Mouse (Mus musculus) lung, embryonic 15.5 days (tissue): Measurements from ENCODE around the gene Acsl5. TPM values are rescaled to one million over a fixed set of nuclear protein-coding genes. Genes with fewer than 3 reads are reported as not detected.

Experiments used
- ATAC-seq: fragments of 200-750 bp; cut with Nextera tagmentation; 2 replicates; pipeline ENCODE4 v1.8.0; 2017; ENCODE audit warnings: moderate number of reproducible peaks, borderline replicate concordance; ENCODE audit not compliant: low FRiP score, low TSS enrichment; ENCODE audit errors: extremely low read depth
- H3K27ac ChIP-seq: fragments of 300-500 bp; sonication (generic); 2 replicates; pipeline ENCODE4 v1.5.1; 2015; ENCODE audit warnings: moderate library complexity, mild to moderate bottlenecking, inconsistent platforms
- H3K27me3 ChIP-seq: fragments of 300-500 bp; sonication (generic); 2 replicates; pipeline ENCODE4 v1.6.1; 2015; ENCODE audit warnings: inconsistent platforms
- H3K36me3 ChIP-seq: fragments of 300-500 bp; sonication (generic); 2 replicates; pipeline ENCODE4 v1.6.1; 2015; ENCODE audit warnings: inconsistent platforms
- H3K4me1 ChIP-seq: fragments of 300-500 bp; sonication (generic); 2 replicates; pipeline ENCODE4 v1.6.1; 2015; ENCODE audit warnings: inconsistent platforms
- H3K4me2 ChIP-seq: fragments of 300-500 bp; sonication (generic); 2 replicates; pipeline ENCODE4 v1.6.1; 2015; ENCODE audit warnings: inconsistent platforms, mild to moderate bottlenecking, moderate library complexity
- H3K4me3 ChIP-seq: fragments of 300-500 bp; sonication (generic); 2 replicates; pipeline ENCODE4 v1.5.1; 2015; ENCODE audit warnings: mild to moderate bottlenecking, inconsistent platforms
- H3K9ac ChIP-seq: fragments of 300-500 bp; sonication (generic); 2 replicates; pipeline ENCODE4 v1.6.1; 2015; ENCODE audit warnings: inconsistent platforms
- H3K9me3 ChIP-seq: fragments of 300-500 bp; sonication (generic); 2 replicates; pipeline ENCODE4 v1.6.1; 2016; ENCODE audit warnings: inconsistent platforms
- WGBS: fragments of 180-500 bp; shearing (Covaris S2); methylation state at CpG from one replicate; pipeline ENCODE4 v1.1.7; 2015; 5-methylcytosine and 5-hydroxymethylcytosine counted together
- polyA plus RNA-seq: library from polyadenylated mRNA; unstranded; fragments of >200 nt; fragmentation: Nextera tagmentation; extraction: Ambion mirVana; gene quantifications from 2 replicates; pipeline ENCODE4 v1.2.1, GENCODE M21; 2015

Acsl5 gene
- polyA plus RNA-seq, 1 experiment from 2014 or later = 83.7 TPM

GRCm38 (mm10) chr19:55244791-55245231 is 6.9 kb upstream of the Acsl5 start:
- no peak overlapping the region for H3K4me3 ChIP-seq
- no peaks in the 10 kb centered on the region for H3K27me3 ChIP-seq
- peak overlapping the region; percentile 74 for H3K27ac ChIP-seq
- H3K4me2 ChIP-seq = peak overlapping the region; percentile 24; the same call in 1 of the 2 replicates
- peak; percentile 86 for ATAC-seq
- H3K4me1 ChIP-seq = peaks cover 29% of the 10 kb centered on the region
- H3K9me3 ChIP-seq = no peaks in the 10 kb centered on the region
- whole genome bisulfite sequencing = 7% methylated on average over 7 of the region's 7 CpGs
- no peaks in the 10 kb centered on the region for H3K36me3 ChIP-seq
- no peak overlapping the region for H3K9ac ChIP-seq

DNA sequence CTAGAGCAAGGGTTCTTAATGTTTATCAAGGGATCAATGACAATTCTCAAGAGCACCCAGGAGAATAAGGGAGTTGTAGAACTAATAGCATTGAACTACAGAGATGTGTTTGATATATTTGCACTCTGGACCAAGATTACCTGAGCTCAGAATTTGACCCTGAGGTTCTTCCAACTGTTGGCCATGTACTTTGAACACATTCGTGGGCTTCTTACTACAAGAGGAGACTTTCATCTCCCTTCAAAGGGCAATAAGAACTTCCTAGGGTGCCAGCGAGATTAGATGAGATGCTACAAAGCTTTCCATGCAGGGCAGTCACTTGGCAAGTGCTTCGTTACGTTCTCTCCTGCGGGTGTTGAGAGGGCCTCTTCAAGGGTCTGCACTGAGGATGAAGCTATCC is 4.2 kb upstream of the Acsl5 start:
- no peak overlapping the region for H3K9ac ChIP-seq
- WGBS = 65% methylated on average over 5 of the region's 5 CpGs
- no peak for ATAC-seq

GRCm38 (mm10) chr19:55247991-55248520 is 3.7 kb upstream of the Acsl5 start:
- WGBS = 33% methylated on average over 9 of the region's 9 CpGs
- Histone ChIP-seq H3K4me1 (peaks cover 29% of the 10 kb centered on the region), H3K9me3 (no peaks in the 10 kb centered on the region), H3K27ac (no peak overlapping the region; the same call in 1 of the 2 replicates), H3K4me3 (no peak overlapping the region), H3K36me3 (no peaks in the 10 kb centered on the region), H3K27me3 (no peaks in the 10 kb centered on the region), H3K4me2 (no peak overlapping the region), H3K9ac (no peak overlapping the region)
- ATAC-seq = no peak

More for the DNA sequence above, 4.2 kb upstream of the Acsl5 start:
- Histone ChIP-seq H3K36me3 (no peaks in the 10 kb centered on the region), H3K4me1 (peaks cover 29% of the 10 kb centered on the region), H3K4me3 (no peak overlapping the region), H3K27ac (no peak overlapping the region), H3K27me3 (no peaks in the 10 kb centered on the region), H3K9me3 (no peaks in the 10 kb centered on the region), H3K4me2 (no peak overlapping the region)

DNA sequence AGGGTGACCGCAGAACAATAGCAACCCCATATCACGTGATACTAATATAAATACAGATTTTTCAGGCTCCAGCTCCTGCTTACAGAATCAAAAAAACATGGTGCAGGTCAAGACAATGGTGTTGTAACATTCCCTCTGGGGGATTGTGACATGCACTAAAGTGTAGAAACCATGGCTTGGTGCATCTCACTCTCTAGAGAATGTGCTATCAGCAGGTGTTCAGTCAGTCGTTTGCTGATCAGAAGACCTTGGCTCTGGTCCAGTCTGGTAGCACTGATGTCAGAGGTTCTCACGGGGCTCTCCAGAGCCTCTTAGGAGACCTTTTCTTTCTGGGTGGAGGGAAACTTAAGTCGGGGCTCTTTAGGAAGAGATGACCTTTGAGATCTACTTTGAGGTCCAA is 1.3 kb upstream of the Acsl5 start:
- H3K4me3 ChIP-seq = no peak overlapping the region
- peaks cover 19% of the 10 kb centered on the region for H3K4me1 ChIP-seq
- H3K9me3 ChIP-seq = no peaks in the 10 kb centered on the region
- no peak overlapping the region for H3K4me2 ChIP-seq
- H3K9ac ChIP-seq = no peak overlapping the region
- no peak overlapping the region for H3K27ac ChIP-seq
- 64% methylated on average over 5 of the region's 5 CpGs for WGBS
- no peak for ATAC-seq
- no peaks in the 10 kb centered on the region for H3K27me3 ChIP-seq
- H3K36me3 ChIP-seq = no peaks in the 10 kb centered on the region

DNA sequence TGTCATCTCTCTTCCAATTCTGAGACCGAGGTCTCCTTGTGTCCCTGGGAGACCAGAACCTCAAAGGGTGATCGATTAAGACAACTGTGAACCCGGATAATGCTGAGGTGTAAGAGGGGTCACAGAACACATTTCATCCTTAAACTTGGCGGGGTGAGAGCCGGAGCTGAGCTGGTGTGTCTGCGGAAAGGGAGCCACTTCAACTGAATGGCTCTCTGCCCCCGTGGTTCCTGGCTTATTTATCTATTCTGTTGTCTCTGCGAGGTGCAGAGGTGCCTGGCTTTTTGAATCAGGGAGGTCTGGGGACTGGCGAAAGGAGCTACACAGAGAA is 1.5 kb downstream of the Acsl5 start:
- Histone ChIP-seq H3K9ac (peak overlapping the region; percentile 72), H3K27ac (peak overlapping the region; percentile 97), H3K4me2 (peak overlapping the region; percentile 87), H3K9me3 (no peaks in the 10 kb centered on the region), H3K4me1 (peaks cover 27% of the 10 kb centered on the region), H3K4me3 (peak overlapping the region; percentile 68), H3K27me3 (no peaks in the 10 kb centered on the region), H3K36me3 (no peaks in the 10 kb centered on the region)
- no peak for ATAC-seq
- WGBS = 0% methylated on average over 9 of the region's 9 CpGs

GRCm38 (mm10) chr19:55253570-55254441 is 2.1 kb downstream of the Acsl5 start:
- Histone ChIP-seq H3K4me1 (peaks cover 25% of the 10 kb centered on the region), H3K27me3 (no peaks in the 10 kb centered on the region), H3K27ac (peak overlapping the region; percentile 97), H3K9me3 (no peaks in the 10 kb centered on the region), H3K4me3 (peak overlapping the region; percentile 68), H3K36me3 (no peaks in the 10 kb centered on the region), H3K4me2 (peak overlapping the region; percentile 87), H3K9ac (peak overlapping the region; percentile 72)
- ATAC-seq = peak; percentile 74
- under 1% methylated on average over 32 of the region's 32 CpGs for WGBS

GRCm38 (mm10) chr19:55254513-55255016 is 2.8 kb downstream of the Acsl5 start:
- Histone ChIP-seq H3K4me1 (peaks cover 30% of the 10 kb centered on the region), H3K36me3 (no peaks in the 10 kb centered on the region), H3K27ac (peak overlapping the region; percentile 97), H3K9ac (peak overlapping the region; percentile 72), H3K4me2 (peak overlapping the region; percentile 87), H3K27me3 (no peaks in the 10 kb centered on the region), H3K9me3 (no peaks in the 10 kb centered on the region), H3K4me3 (peak overlapping the region; percentile 68)
- peak; percentile 66; the same call in 1 of the 2 replicates for ATAC-seq
- 14% methylated on average over 5 of the region's 5 CpGs for WGBS

- no peaks in the 10 kb centered on the region for H3K36me3 ChIP-seq
- peaks cover 36% of the 10 kb centered on the region for H3K4me1 ChIP-seq
- no peak overlapping the region for H3K9ac ChIP-seq
- no peaks in the 10 kb centered on the region for H3K27me3 ChIP-seq
- 42% methylated on average over 9 of the region's 9 CpGs for WGBS
- H3K27ac ChIP-seq = peak overlapping the region; percentile 55
- ATAC-seq = no peak
- peak overlapping the region; percentile 24; the same call in 1 of the 2 replicates for H3K4me2 ChIP-seq
- H3K9me3 ChIP-seq = no peaks in the 10 kb centered on the region
- no peak overlapping the region for H3K4me3 ChIP-seq
Observed at GRCm38 (mm10) chr19:55256156-55256555, 4.4 kb downstream of the Acsl5 start.

DNA sequence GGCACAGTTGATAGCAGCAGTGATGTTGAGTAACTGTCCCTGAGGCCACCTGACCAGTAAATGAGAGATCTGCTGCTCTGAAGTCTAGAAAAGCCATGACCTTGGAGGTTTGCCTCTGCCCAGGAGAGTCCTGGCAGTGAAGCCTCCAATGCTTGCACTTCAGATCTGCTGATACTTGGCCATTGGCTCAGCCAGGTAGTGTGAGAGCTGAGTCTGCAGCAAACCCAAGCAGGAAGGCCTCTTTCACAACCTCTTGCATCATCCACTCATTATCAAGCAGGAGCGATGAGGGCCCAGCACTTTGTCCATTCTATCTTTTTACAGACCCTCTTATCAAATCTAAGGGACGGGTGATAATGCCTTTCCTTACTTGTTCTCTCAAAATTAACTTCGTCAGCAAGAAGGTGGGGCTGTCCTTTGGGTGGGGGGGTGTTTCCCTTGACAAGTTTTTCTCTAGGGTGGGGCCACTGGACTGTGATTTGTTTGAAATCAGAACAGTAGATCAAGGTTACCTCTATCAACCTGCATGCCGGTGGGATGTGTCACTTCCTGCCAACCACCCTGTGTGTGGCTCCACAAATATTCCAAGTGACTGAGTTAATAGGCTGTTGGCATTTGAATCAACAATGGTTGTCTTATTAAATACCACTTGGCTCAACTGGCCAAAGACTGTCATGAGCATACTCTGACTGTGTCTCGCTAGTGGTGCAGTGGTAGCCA is 6.1 kb downstream of the Acsl5 start:
- ATAC-seq = no peak
- H3K4me1 ChIP-seq = peaks cover 36% of the 10 kb centered on the region
- no peaks in the 10 kb centered on the region for H3K36me3 ChIP-seq
- H3K27ac ChIP-seq = peak overlapping the region; percentile 55
- no peaks in the 10 kb centered on the region for H3K27me3 ChIP-seq
- WGBS = 47% methylated on average over 5 of the region's 5 CpGs
- H3K9me3 ChIP-seq = no peaks in the 10 kb centered on the region
- H3K4me3 ChIP-seq = no peak overlapping the region
- no peak overlapping the region for H3K9ac ChIP-seq
- no peak overlapping the region for H3K4me2 ChIP-seq

DNA sequence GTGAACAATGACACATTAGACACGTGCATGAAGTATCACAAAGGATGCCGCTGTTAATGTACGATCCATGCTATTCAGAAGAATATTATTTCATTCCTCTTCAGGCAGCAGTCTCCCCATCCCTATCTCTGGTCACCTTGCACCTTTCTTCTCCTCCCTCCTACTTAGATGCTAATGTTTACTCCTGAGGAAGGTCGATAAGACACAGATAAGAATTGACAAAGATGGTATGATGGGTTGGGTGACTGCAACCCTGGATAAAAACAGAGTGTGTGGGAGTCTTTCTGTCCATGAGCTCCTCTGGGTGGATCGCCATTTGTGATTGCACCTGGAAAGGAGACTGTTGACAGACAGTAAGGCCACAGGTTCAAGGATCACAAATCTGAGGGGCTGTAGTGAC is 6.8 kb downstream of the Acsl5 start:
- peak overlapping the region; percentile 41; the same call in 1 of the 2 replicates for H3K27ac ChIP-seq
- peaks cover 36% of the 10 kb centered on the region for H3K4me1 ChIP-seq
- H3K4me2 ChIP-seq = no peak overlapping the region
- 72% methylated on average over 5 of the region's 5 CpGs for WGBS
- H3K4me3 ChIP-seq = no peak overlapping the region
- no peaks in the 10 kb centered on the region for H3K27me3 ChIP-seq
- H3K36me3 ChIP-seq = no peaks in the 10 kb centered on the region
- no peaks in the 10 kb centered on the region for H3K9me3 ChIP-seq
- H3K9ac ChIP-seq = no peak overlapping the region
- ATAC-seq = no peak

- Histone ChIP-seq H3K4me2 (no peak overlapping the region), H3K9ac (no peak overlapping the region), H3K4me3 (no peak overlapping the region), H3K9me3 (no peaks in the 10 kb centered on the region), H3K27me3 (no peaks in the 10 kb centered on the region), H3K36me3 (no peaks in the 10 kb centered on the region), H3K27ac (0 out of 2 replicates have a peak overlapping the region, but pooled peaks have one; percentile 2), H3K4me1 (peaks cover 28% of the 10 kb centered on the region)
- ATAC-seq = no peak
- 35% methylated on average over 12 of the region's 12 CpGs for WGBS
Observed at GRCm38 (mm10) chr19:55260389-55261184, 8.8 kb downstream of the Acsl5 start.
